Mouse (Mus musculus) heart, postnatal 0 days (tissue): ENCODE results near the gene Naa20.

ENCODE experiments used
- CTCF ChIP-seq: IDR thresholded peaks from 2 replicates; pipeline ENCODE4 v1.5.1; 2016; ENCODE audit warnings: antibody characterized with exemption, control low read depth, low read depth
- EP300 ChIP-seq: IDR thresholded peaks from 2 replicates; pipeline ENCODE4 v1.6.1; 2016; ENCODE audit warnings: antibody characterized with exemption, low read depth

DNA sequence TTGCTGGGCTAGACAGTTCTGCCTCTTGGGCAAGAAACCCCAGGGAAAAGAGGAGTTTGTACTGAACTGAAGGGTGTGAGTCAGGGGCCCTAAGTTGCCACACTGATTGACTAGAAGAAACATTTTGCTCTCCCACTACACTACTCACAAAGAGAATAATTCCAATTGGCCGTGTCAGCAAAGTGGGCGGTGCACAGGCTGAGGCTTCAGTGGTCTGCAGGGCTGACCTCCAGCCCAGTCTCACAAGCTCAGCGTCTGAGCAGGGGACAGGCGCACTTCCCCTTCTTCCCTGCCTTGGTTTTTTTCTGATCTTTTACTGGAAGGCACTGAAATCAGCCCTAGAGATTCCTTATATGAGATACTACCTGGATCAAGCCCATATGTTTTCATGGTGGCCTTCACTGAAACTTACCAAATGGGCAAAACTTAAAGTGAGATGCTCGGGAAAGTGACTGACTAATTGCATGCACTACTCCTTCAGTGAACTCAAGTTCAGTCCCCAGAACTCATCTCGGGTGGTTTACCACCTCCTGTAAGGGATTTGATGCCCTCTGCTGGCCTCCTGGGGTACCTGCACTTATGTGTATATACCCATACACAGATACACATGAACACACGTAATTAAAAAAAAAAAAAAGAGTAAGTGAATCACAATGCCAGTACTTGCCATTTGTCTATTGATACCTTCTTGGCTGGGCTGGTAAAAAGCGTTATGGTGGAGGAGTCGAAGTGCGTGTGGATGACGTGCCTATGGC is 35.0 kb upstream of the Naa20 start:
- TF ChIP-seq CTCF (peak; percentile 11; the same call in 1 of the 2 replicates), EP300 (no peak)
